Mouse (Mus musculus) adrenal gland, postnatal 36 days (tissue): Measurements from ENCODE around the gene St8sia1. TPM values are rescaled to one million over a fixed set of nuclear protein-coding genes. Genes with fewer than 3 reads are reported as not detected.
"Not testable (repeated sequence)": the region's sequence is repeated elsewhere in the genome, so short reads cannot be mapped to it uniquely, and the experiment has no call there.

Experiments used
- DNase-seq, 2 experiments: peaks; one replicate each; pipeline ENCODE4 v3.0.0; 2021; ENCODE audit warnings: mixed read lengths in 1 of 2
- long read RNA-seq, 2 experiments: library from polyadenylated mRNA; stranded (forward); transcript quantifications; one replicate each; pipeline ENCODE4 v2.0.0; 2021; ENCODE audit warnings: borderline sequencing depth in 2 of 2
- total RNA-seq, 2 experiments: library from RNA; stranded (reverse); gene quantifications; 2 replicates each; pipeline ENCODE4 v1.2.3; 2021

Gene St8sia1
- 1 to 10 TPM in 1 of 2 experiments, under 1 TPM in 1; 0.40 to 1.3 TPM for total RNA-seq
- long read RNA-seq, experiment 1: 0 reads
- long read RNA-seq, experiment 2: 0 reads

DNA sequence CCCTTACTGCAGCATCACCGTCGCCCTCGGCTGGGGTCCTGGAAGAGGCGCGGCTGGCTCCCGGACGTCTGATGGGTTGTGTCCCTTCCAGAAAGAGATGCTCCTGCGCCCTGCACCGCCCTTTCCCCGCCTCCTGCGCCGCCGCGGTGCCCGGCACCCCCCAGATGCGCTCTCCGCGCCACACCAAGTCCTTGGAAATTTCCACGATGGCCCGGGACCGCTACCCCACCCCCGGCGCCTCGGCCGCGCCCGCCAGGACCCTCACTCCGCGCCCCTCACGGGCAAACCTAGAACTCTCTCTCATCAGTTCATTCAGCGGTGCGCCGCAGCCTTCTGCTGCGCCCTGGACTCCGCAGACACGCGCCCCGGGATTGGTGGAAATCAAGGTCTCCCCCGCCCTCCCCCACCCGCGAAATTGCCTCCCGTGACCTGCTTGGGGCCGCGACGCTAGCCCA lies at the start of gene St8sia1:
Gene St8sia1, minus strand, starts transcription at position 377 of the 455 bp plus-strand sequence.
- peak; percentile 7 to 11 for DNase-seq

DNA sequence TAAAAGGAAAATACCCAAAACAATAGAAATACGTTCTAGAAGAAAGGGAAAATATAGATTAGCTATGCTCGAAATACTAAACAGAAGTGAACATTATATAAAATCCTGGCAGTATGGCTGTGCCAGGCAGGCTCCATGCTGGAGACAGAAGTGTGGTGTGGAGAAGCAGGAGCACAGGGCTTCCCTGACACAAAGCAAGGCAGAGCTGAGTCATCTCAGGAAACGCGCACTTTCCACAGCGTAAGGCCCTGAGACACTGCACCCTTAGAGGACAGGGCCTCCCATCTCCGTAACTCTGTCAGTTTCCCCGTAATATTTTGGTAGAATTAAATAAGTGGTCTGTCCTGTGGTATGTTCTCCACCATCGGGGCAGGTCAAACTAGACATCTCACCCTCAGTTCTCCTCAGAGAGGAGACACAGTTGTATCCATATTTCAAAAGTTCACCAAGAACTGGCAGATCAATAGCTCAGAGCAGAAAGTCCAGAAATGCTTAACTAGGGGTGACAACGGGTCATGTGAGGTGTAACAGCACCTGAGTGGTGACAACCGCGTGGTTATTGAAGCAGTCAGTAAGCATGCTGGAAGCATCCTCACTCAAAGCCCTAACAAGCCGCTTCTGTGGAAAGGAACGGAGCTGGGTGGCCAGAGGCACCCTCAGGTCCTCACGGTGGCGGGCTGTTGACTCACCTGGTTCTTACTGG lies 48.4 kb upstream of the St8sia1 start:
- no peak for DNase-seq

GRCm38 (mm10) chr6:143008865-143009264 lies 44.6 kb upstream of the St8sia1 start:
- no peak for DNase-seq

- DNase-seq: not testable (repeated sequence)
These were observed 41.0 kb upstream of the St8sia1 start for GRCm38 (mm10) chr6:143005209-143005608.

GRCm38 (mm10) chr6:143004801-143005200 lies 40.5 kb upstream of the St8sia1 start:
- DNase-seq: no peak

GRCm38 (mm10) chr6:142998221-142998999 lies 34.2 kb upstream of the St8sia1 start:
- peak; percentile 21 to 25 for DNase-seq

- no peak for DNase-seq
These were observed 32.6 kb upstream of the St8sia1 start for GRCm38 (mm10) chr6:142996887-142997286.

- peak; percentile 22 to 24 for DNase-seq
These were observed 31.3 kb upstream of the St8sia1 start for GRCm38 (mm10) chr6:142995567-142995966.

DNA sequence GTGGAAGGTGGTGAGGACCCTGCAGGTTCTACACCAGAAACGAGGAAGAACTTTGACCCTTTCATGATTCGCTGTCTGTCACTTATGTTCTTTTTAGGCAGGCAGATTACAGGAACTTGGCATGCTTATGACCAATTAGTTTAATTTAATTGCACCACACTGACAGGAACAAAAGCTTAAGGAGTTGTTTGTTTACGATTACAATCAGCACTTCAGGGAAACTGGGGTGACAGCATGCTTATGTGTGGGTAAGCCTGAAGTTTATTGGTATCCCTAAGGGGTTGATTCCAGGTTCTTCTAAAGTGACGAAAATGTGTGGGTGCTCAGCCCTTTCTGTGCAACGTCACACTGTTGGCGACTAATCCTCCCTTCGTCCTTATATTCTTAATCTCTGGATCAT lies 30.6 kb upstream of the St8sia1 start:
- DNase-seq: no peak

- no peak for DNase-seq
These were observed 29.8 kb upstream of the St8sia1 start for GRCm38 (mm10) chr6:142993705-142994698.

DNA sequence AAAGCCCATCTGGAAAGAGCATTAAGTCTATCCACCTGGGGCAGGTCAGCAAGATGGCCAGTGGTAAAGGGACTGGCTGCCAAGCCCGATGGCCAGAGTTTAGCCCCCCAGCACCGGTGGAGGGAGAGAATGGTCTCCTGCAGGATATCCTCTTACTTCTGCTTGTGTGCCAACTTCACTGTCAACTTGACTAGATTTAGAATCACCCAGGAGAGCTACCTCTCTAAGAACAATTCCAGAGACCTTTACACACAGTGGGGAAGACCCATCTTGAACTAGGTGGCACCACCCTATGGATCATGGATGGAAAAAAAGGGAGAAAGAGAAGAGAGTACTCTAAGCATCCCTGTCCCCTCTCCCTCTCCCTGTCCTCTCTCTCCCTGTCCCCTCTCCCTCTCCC lies 28.7 kb upstream of the St8sia1 start:
- no peak for DNase-seq

- DNase-seq: no peak
These were observed 27.8 kb upstream of the St8sia1 start for GRCm38 (mm10) chr6:142992099-142992498.

GRCm38 (mm10) chr6:142991391-142992059 lies 27.3 kb upstream of the St8sia1 start:
- no peak for DNase-seq

GRCm38 (mm10) chr6:142990516-142990915 lies 26.3 kb upstream of the St8sia1 start:
- no peak for DNase-seq

DNA sequence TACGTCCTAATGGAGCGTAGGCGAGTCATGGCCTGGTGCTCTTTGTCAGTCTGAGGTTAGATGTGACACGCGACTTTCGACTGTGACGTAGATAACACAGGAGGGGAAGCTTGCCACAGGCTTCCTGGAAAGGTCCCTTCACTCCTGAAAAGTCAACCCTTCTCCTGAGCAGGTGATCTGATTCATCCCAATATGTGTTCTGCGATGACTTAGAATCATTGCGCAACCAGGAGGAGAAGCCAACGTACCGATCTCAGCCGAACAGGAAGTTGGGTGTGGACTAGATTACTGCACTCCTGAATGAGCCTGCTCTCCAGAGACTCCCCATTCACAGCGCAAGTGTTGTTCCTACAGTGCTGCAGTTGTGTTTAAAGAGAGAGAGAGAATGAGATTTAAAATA lies 25.2 kb upstream of the St8sia1 start:
- no peak for DNase-seq

- DNase-seq: peak; percentile 67 to 75
These were observed 24.5 kb upstream of the St8sia1 start for GRCm38 (mm10) chr6:142988753-142989152.

GRCm38 (mm10) chr6:142988231-142988630 lies 24.0 kb upstream of the St8sia1 start:
- no peak for DNase-seq

- no peak for DNase-seq
These were observed 23.4 kb upstream of the St8sia1 start for GRCm38 (mm10) chr6:142987616-142988015.

- not testable (repeated sequence) for DNase-seq
These were observed 22.5 kb upstream of the St8sia1 start for GRCm38 (mm10) chr6:142986706-142987105.

GRCm38 (mm10) chr6:142985561-142986238 lies 21.4 kb upstream of the St8sia1 start:
- DNase-seq: not testable (repeated sequence)
